Mouse (Mus musculus) liver, embryonic 15.5 days (tissue): ENCODE results near the gene Rsrc1. TPM values are rescaled to one million over a fixed set of nuclear protein-coding genes. Genes with fewer than 3 reads are reported as not detected.
A peak's percentile ranks its signal among the peaks of the same experiment; 100 is the strongest.

ENCODE experiments used
- ATAC-seq: fragments of 200-750 bp; cut with Nextera tagmentation; 2 replicates; pipeline ENCODE4 v1.8.0; 2017; ENCODE audit warnings: moderate number of reproducible peaks, mild to moderate bottlenecking, moderate library complexity; ENCODE audit not compliant: insufficient read depth
- H3K27ac ChIP-seq: fragments of 300-500 bp; sonication (generic); replicated peaks from 2 replicates; pipeline ENCODE4 v1.5.1; 2015; ENCODE audit warnings: mild to moderate bottlenecking, inconsistent platforms
- H3K27me3 ChIP-seq: fragments of 300-500 bp; sonication (generic); 2 replicates; pipeline ENCODE4 v1.6.1; 2015; ENCODE audit warnings: mild to moderate bottlenecking, inconsistent platforms
- H3K36me3 ChIP-seq: fragments of 300-500 bp; sonication (generic); replicated peaks from 2 replicates; pipeline ENCODE4 v1.6.1; 2015; ENCODE audit warnings: moderate library complexity, mild to moderate bottlenecking, inconsistent platforms
- H3K4me1 ChIP-seq: fragments of 300-500 bp; sonication (generic); replicated peaks from 2 replicates; pipeline ENCODE4 v1.6.1; 2015; ENCODE audit warnings: inconsistent platforms
- H3K4me2 ChIP-seq: fragments of 300-500 bp; sonication (generic); 2 replicates; pipeline ENCODE4 v1.6.1; 2015; ENCODE audit warnings: moderate library complexity, mild to moderate bottlenecking, inconsistent platforms
- H3K4me3 ChIP-seq: fragments of 300-500 bp; sonication (generic); replicated peaks from 2 replicates; pipeline ENCODE4 v1.5.1; 2015; ENCODE audit warnings: mild to moderate bottlenecking, inconsistent platforms
- H3K9ac ChIP-seq: fragments of 300-500 bp; sonication (generic); 2 replicates; pipeline ENCODE4 v1.6.1; 2015; ENCODE audit warnings: moderate library complexity, mild to moderate bottlenecking, inconsistent platforms
- H3K9me3 ChIP-seq: fragments of 300-500 bp; sonication (generic); replicated peaks from 2 replicates; pipeline ENCODE4 v1.6.1; 2016; ENCODE audit warnings: inconsistent platforms
- WGBS: fragments of 180-500 bp; shearing (Covaris S2); methylation state at CpG from one replicate; pipeline ENCODE4 v1.1.7; 2015; ENCODE audit warnings: mixed read lengths; ENCODE audit not compliant: insufficient replicate concordance; 5-methylcytosine and 5-hydroxymethylcytosine counted together
- polyA plus RNA-seq: library from polyadenylated mRNA; unstranded; fragments of >200 nt; fragmentation: Nextera tagmentation; extraction: Ambion mirVana; gene quantifications from 2 replicates; pipeline ENCODE4 v1.2.1, GENCODE M21; 2015

Rsrc1 gene
- polyA plus RNA-seq, 1 experiment from 2014 or later, result 6.6 TPM

DNA sequence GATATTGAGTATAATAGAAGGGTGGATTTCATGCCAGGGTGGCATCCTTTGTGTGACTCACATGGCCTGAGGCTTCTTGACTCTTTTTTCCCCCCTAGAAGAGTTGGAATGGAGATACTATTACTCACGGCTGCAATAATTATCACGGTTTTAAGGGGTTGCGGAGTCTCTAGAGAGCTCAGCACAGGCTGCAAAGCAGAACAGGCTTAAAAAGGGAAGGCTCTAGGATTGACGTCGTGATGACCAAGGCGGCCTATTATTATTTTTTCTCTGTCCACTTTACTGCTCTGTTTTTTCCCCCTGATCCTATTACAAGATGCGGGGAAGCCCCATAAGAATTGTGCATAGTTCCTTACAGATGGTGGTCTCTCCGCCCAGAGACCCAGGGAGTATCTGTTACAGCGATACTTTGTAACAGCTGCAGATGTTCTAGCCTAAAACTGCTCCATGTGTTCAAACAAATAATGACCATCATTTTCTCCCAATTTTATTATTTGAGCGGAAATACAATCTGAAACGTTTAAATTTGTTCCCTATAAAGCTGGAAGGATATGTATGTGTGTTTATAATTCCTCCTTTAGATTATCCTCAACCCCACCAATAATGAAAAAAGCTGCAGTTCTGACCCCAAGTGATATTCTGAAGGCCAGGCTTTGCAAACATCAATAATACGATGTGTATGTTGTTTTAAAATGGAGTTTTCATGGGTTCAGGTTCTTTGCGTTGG lies 4.1 kb upstream of the Rsrc1 start:
- Histone ChIP-seq H3K9ac (no peak overlapping the region), H3K27ac (no peak overlapping the region), H3K4me2 (no peak overlapping the region), H3K4me1 (peaks cover 21% of the 10 kb centered on the region), H3K9me3 (no peaks in the 10 kb centered on the region), H3K27me3 (peaks cover 96% of the 10 kb centered on the region), H3K4me3 (no peak overlapping the region), H3K36me3 (no peaks in the 10 kb centered on the region)
- 6% methylated on average over 13 of the region's 13 CpGs for WGBS
- no peak for ATAC-seq

DNA sequence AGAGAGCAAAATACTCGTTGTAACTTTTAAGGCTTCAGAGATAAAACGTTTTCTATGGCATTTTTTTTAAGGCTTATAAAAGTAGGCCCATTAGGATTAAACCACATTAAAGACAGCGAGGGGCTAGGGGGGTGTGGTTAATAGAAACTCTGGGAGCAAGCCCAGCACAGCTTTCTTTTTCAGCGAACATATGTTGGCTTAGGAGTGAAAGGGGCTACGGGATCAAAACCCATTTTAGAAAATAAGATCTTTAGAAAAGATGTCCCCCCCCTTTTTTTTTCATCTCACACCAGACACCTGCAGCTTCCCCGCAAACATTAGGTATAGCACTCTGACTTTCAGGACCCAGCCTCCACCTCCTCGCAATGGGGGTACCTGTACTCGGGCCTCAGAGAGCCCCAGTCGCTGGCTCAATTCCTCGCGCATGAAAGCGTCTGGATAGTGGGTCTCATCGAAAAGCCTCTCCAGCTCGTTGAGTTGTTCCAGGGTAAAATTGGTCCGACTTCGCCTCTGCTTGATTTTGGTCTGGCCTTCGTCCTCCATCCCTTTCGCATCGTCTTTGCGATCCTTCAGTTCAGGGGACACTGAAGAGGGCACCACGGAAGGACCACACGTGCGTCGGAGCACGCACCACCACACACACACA lies 3.3 kb upstream of the Rsrc1 start:
- Histone ChIP-seq H3K27ac (no peak overlapping the region), H3K36me3 (no peaks in the 10 kb centered on the region), H3K4me3 (no peak overlapping the region), H3K4me1 (peaks cover 29% of the 10 kb centered on the region), H3K27me3 (peaks cover 96% of the 10 kb centered on the region), H3K9ac (no peak overlapping the region), H3K9me3 (no peaks in the 10 kb centered on the region), H3K4me2 (no peak overlapping the region)
- ATAC-seq, result no peak
- WGBS, result 1% methylated on average over 25 of the region's 25 CpGs

DNA sequence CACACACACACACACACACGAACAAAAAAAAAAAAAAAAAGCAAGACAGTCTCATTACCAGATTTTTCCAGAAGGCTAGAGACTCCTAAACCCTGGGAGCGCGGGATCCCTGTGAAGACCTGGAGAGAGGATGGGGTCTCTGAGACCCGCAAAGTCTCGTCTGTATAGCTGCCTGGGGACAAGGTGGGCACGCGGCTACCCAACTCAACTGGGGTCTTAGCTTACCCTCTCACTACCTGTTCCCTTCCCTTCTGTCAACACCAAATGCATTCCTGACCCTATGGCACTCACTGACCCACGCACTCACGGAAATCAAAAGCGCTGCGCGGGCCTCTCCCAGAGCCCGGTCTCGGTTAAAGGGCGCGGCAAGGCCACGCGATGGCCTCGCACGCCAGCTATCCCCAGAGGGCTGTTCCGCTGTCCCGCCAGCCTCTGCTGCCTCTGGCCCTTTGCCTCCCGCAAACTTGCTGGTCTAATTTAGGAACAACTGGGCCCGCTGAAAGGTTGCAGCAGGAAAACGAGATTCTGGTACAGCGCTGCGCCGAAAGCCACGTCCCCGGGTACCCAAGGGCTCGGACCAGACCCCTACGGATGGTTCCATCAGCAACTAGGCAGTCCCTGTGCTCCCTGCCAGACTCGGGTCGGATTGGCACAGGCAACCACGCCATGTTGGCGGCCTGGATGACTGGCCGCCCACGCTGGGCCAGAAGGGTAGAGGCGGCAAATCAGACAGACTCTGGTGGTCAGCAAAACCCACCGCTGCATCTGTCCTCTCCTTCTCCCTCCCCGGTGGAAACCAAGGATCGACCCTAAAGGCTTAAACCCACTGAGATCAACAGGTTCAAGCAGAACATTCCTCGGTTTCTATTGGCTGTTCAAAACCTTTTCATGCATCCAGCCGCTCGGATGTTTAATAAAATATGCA lies 2.5 kb upstream of the Rsrc1 start:
- no peaks in the 10 kb centered on the region for H3K9me3 ChIP-seq
- ATAC-seq, result no peak
- no peak overlapping the region for H3K9ac ChIP-seq
- peaks cover 23% of the 10 kb centered on the region for H3K4me1 ChIP-seq
- H3K4me3 ChIP-seq, result no peak overlapping the region
- no peaks in the 10 kb centered on the region for H3K36me3 ChIP-seq
- no peak overlapping the region for H3K4me2 ChIP-seq
- WGBS, result 3% methylated on average over 45 of the region's 45 CpGs
- no peak overlapping the region for H3K27ac ChIP-seq
- H3K27me3 ChIP-seq, result peaks cover 92% of the 10 kb centered on the region

DNA sequence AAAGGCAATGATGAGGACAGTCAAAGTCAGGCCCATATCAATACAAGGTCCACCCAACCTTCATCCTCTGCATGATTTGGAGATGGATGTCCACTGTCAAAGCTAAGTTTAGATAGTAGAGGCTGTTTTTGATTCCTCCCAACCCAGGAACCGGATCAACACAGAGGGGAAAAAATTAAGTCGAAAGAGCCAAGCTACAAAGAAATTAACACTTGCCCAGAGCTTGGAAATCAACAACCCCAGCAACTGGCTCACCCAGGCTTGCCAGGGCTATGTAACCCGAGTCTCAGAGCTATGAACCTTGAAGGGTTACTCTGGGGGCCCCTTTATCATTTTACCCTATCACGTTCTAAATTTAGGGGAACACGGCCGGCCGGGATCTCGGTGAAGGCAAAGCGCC lies 1.7 kb upstream of the Rsrc1 start:
- Histone ChIP-seq H3K27me3 (peaks cover 92% of the 10 kb centered on the region), H3K4me1 (peaks cover 22% of the 10 kb centered on the region), H3K4me3 (no peak overlapping the region), H3K27ac (no peak overlapping the region), H3K36me3 (no peaks in the 10 kb centered on the region), H3K9me3 (no peaks in the 10 kb centered on the region), H3K9ac (no peak overlapping the region), H3K4me2 (no peak overlapping the region)
- ATAC-seq, result no peak
- 3% methylated on average over 9 of the region's 9 CpGs for WGBS

DNA sequence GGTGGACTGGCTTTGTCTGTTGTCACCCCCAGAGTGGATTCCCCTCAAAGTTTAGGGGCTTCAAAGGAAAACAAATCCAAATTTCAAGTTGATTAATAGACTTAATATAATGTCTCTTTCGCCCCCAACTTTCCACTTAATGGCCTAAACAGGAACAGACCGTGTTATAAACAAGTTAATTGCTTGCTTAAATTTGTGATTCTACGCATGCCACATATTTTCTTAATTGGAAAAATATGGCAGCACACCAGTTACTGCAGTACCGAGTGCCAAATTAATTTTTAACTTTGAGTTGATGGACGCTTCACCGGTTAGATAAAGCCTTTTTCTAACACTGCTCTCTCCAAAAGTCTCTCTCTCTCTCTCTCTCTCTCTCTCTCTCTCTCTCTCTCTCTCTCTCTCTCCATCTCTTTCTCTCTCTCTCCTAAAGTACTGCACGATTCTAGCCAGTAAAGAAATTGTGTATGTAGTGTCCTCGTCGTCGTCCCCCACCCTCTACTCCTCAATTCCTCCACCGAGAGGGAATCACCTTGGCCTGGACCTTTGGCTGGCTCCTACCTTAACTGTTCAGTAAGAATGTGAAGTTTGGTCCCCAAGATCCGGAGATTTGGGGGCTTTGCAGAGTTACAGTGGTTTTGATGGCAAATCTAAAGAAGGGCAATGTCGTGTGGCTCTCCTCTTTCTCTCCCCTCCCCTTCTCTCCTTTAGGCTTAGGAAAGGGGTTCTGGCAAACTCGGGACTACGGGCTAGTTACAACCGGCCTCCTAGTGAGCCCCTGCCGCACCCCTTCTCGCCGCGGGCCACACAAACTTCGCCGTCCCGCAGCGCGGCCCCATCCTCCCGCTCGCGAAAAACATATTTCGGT lies 847 bp upstream of the Rsrc1 start:
- H3K9me3 ChIP-seq, result no peaks in the 10 kb centered on the region
- peaks cover 24% of the 10 kb centered on the region for H3K4me1 ChIP-seq
- ATAC-seq, result no peak
- H3K27ac ChIP-seq, result no peak overlapping the region
- 2% methylated on average over 29 of the region's 29 CpGs for WGBS
- H3K9ac ChIP-seq, result no peak overlapping the region
- no peaks in the 10 kb centered on the region for H3K36me3 ChIP-seq
- peak overlapping the region; percentile 71 for H3K4me2 ChIP-seq
- peak overlapping the region; percentile 47 for H3K4me3 ChIP-seq
- H3K27me3 ChIP-seq, result peaks cover 86% of the 10 kb centered on the region

DNA sequence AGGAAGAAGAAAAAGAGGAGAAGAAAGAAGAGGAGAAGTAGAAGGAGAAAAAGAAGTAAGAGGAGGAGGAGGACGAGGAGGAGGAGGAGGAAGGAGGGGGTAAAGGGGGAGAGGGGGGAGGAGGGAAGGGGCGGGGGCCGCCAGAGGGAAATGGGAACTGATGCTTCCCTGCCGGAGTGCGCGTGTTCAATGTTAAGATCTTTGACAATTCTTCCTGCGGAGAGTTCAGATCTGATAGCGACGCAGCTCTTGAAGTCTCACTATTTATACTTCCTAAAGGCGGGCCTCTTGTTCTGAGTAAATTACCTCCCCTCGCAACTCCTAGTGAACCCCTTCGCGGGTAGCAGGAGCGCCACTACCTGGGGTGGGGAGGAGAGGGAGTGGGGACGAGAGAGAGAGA lies 516 bp downstream of the Rsrc1 start, which contains the start of gene Shox2:
TSS of gene Shox2 (minus strand) at position 66 of the 400 bp plus-strand sequence.
- H3K9ac ChIP-seq, result no peak within 1 kb of the TSS

DNA sequence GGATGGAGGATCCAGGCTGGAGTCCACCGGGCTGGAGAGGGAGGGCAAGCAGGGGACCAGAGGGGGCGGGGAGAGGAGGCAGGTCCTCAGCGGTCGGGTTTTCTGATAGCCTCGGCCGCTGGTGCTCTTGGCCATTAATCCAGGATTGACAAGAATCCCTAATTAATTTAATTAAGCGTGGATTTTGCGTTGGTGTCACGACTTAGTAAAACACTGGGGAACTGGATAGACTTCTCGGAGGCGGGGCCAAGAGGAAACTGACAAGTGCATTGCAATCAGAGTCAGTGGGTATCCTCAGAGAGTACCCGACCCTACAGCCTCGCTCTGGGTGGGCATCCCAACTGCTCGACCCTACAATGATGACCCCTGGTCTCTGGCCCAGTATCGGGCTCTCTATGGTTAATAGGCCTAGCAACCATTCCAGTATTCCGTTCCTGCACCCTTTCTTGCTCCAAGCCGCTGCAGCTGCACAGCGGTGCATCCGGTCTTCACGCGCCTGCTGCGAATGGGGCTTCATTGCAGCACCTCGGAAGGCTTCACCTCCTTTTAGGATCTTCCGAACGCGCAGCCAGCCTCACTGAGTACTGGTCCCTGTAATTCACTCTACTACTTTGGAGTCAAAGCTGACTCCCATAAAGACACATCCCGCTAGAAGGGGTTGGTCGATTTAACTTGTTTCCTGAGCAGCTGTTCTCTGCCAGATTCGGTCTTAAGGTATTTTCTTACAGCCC lies 1.2 kb downstream of the Rsrc1 start:
- peak overlapping the region; percentile 24; the same call in 1 of the 2 replicates for H3K4me3 ChIP-seq
- no peak overlapping the region for H3K27ac ChIP-seq
- peak overlapping the region; percentile 71 for H3K4me2 ChIP-seq
- H3K9me3 ChIP-seq, result no peaks in the 10 kb centered on the region
- WGBS, result under 1% methylated on average over 29 of the region's 29 CpGs
- no peak overlapping the region for H3K9ac ChIP-seq
- H3K27me3 ChIP-seq, result peaks cover 75% of the 10 kb centered on the region
- peaks cover 30% of the 10 kb centered on the region for H3K4me1 ChIP-seq
- H3K36me3 ChIP-seq, result no peaks in the 10 kb centered on the region
- no peak for ATAC-seq

More for the DNA sequence above, 516 bp downstream of the Rsrc1 start, which contains the start of gene Shox2:
- no peak within 1 kb of the TSS for H3K27ac ChIP-seq
- 1% methylated on average over 14 of the region's 15 CpGs for WGBS
- H3K36me3 ChIP-seq, result no peaks in the 10 kb centered on the region
- peak within 1 kb of the TSS; percentile 47 for H3K4me3 ChIP-seq
- H3K9me3 ChIP-seq, result no peaks in the 10 kb centered on the region
- peaks cover 81% of the 10 kb centered on the region for H3K27me3 ChIP-seq
- ATAC-seq, result no peak
- H3K4me1 ChIP-seq, result peaks cover 29% of the 10 kb centered on the region
- H3K4me2 ChIP-seq, result peak within 1 kb of the TSS; percentile 71

DNA sequence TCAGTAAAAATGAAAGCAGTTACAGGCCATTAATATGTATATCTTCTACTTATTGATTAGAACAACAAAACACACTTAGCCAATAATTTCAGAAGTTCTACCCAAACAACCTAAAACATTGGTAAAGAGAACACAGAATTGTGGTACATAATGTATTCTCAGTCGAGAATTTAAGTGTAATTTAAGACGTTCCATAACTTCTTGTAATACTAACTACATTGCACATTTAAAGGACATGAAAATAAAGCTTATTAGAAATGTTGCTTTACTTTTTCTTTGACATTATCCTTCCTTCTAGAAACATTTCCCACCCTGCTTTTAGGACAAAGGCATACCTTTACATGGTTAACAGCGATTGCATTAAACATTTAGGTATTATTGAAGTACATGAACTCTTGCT lies 2.3 kb downstream of the Rsrc1 start:
- peaks cover 30% of the 10 kb centered on the region for H3K4me1 ChIP-seq
- 15% methylated on average over 3 of the region's 3 CpGs for WGBS

DNA sequence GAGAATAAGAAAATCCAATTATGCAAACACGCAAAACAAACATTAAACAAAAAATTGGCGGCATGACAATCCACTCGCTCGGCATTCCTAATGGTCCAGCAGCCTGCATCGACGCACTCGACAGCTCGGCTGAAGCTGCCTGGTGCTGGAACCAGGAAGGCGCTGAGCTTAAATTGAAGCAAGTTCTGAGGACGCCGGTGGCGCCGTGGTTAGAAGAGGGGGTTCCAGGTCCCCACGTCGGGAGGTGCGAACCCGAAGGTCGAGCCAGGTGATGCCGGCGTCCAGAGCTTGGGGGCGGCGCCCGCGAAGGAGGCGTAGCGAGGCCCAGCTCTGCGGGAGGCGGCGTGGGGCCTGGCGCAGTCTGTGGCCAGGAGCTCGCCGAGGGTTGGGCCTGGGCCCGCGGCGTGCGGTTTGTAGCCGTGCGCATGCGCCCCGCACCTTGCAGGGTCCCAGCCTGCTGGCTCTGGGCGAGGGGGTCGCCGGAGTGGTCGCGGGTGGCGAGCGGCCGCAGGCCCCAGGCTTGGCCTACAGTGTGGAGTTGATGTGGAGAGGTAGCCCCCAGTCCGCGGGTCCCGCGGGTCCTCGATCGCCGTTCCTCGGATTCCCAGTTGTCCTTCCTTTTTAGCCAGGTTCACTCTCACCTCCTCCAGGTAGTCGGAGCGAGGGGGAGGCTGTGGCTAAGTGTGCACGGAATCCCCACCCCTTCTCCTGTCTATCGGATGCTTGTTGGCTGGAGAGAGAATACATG lies 4.5 kb downstream of the Rsrc1 start:
- under 1% methylated on average over 59 of the region's 60 CpGs for WGBS
- H3K36me3 ChIP-seq, result no peaks in the 10 kb centered on the region
- peak overlapping the region; percentile 76 for H3K4me2 ChIP-seq
- no peaks in the 10 kb centered on the region for H3K9me3 ChIP-seq
- no peak overlapping the region for H3K27ac ChIP-seq
- H3K4me1 ChIP-seq, result peaks cover 27% of the 10 kb centered on the region
- peak overlapping the region; percentile 80 for H3K4me3 ChIP-seq
- H3K9ac ChIP-seq, result peak overlapping the region; percentile 72
- ATAC-seq, result peak; percentile 86
- H3K27me3 ChIP-seq, result peaks cover 41% of the 10 kb centered on the region

More for the DNA sequence above, 2.3 kb downstream of the Rsrc1 start:
- Histone ChIP-seq H3K27ac (no peak overlapping the region), H3K9ac (no peak overlapping the region), H3K4me2 (no peak overlapping the region), H3K9me3 (no peaks in the 10 kb centered on the region), H3K27me3 (peaks cover 63% of the 10 kb centered on the region), H3K36me3 (no peaks in the 10 kb centered on the region), H3K4me3 (no peak overlapping the region)
- no peak for ATAC-seq
